Mouse (Mus musculus) ES-E14 (cell line): ENCODE results near the gene Ccs.

Source experiments
- CHD2 ChIP-seq: IDR thresholded peaks from 2 replicates; pipeline ENCODE4 v1.6.1; 2014; ENCODE audit warnings: mild to moderate bottlenecking, low read depth, low read length, inconsistent platforms
- HCFC1 ChIP-seq: IDR thresholded peaks from 2 replicates; pipeline ENCODE4 v1.6.1; 2012; ENCODE audit warnings: low read length, inconsistent platforms, borderline replicate concordance; ENCODE audit not compliant: insufficient read depth
- MAFK ChIP-seq: IDR thresholded peaks from 2 replicates; pipeline ENCODE4 v1.6.1; 2014; ENCODE audit warnings: mild to moderate bottlenecking, low read depth, low read length, inconsistent platforms; ENCODE audit not compliant: insufficient read depth
- ZNF384 ChIP-seq: IDR thresholded peaks from 2 replicates; pipeline ENCODE4 v1.6.1; 2012; ENCODE audit warnings: low read depth, low read length, inconsistent platforms

DNA sequence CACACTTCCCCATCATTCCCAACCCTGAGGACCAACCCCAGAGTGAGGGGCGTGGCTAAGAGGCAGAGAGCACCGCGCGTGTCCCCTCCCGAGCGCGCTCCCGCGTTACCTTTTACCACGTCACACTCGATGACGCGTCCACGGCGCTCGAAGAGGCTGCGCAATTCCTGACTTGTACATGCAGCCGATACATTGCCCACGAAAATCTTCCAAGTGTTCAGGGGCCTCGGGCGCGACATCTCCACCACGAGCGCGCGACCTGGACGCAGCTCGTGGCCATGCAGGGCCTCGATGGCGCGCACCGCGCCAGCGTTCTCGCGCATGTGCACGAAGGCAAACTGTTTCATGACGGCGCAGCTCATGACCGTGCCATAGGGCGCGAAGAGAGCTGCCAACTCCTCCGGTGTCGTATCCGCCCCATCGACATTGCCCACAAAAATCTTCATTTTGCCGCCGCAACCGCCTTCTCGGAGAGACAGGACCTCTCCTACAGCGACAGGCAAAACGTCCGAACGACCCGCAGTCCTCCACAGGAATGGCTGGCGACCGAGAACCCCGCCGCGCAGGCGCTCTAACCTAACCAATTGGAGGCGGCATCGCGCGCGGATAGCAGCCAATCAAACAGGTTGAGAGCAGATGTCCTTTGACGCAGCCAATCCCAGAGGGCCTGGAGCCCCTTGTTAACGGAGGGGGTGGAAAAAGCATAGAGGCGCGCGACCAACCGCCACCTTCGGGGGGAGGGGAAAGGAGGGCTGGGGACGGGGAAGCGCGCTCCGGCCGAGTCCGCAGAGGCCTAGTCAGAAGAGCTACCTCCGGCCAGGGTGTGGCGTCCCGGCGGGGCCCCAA, 27.8 kb downstream of the Ccs start, which contains the start of the genes Gm21992 and Rbm14:
- TF ChIP-seq ZNF384 (no peak), MAFK (no peak), HCFC1 (peak; percentile 8; the same call in 1 of the 2 replicates), CHD2 (0 out of 2 replicates have a peak, but pooled peaks have one; percentile 42)
